Mouse (Mus musculus) G1E-ER4 (cell line): ENCODE data around the gene Ankrd34b. TPM values are rescaled to one million over a fixed set of nuclear protein-coding genes. Genes with fewer than 3 reads are reported as not detected.

Experiments used
- GATA1 ChIP-seq: IDR thresholded peaks from one replicate; pipeline ENCODE4 v1.8.0; 2012; ENCODE audit warnings: low read length, inconsistent platforms
- polyA plus RNA-seq: library from polyadenylated mRNA; stranded (reverse); fragments of >175 nt; gene quantifications from 2 replicates; pipeline ENCODE4 v1.2.3, GENCODE M21; 2012

Gene Ankrd34b
- polyA plus RNA-seq, 1 experiment = not detected

GRCm38 (mm10) chr13:92469381-92469780 is 43.7 kb downstream of the Ankrd34b start:
- TF ChIP-seq GATA1 = no peak

- no peak for TF ChIP-seq GATA1
These were observed 44.5 kb downstream of the Ankrd34b start for GRCm38 (mm10) chr13:92470151-92470550.

- no peak for TF ChIP-seq GATA1
These were observed 57.7 kb downstream of the Ankrd34b start for GRCm38 (mm10) chr13:92483348-92483747.

- no peak for TF ChIP-seq GATA1
These were observed 58.3 kb downstream of the Ankrd34b start, which contains the start of gene Fam151b for GRCm38 (mm10) chr13:92483852-92484463. Fam151b (minus strand) TSS chr13:92484015.

- TF ChIP-seq GATA1 = no peak
These were observed 65.1 kb downstream of the Ankrd34b start for GRCm38 (mm10) chr13:92490817-92491216.

Other genes starting within 250 kb of the Ankrd34b start
- not detected in 2 replicates for gene Gm20379, start 119.9 kb upstream of the Ankrd34b start, polyA plus RNA-seq
- gene Dhfr, start 71.2 kb upstream of the Ankrd34b start, polyA plus RNA-seq = 0.79 and 1.1 TPM in 2 replicates
- 28.9 and 29.6 TPM in 2 replicates for gene Msh3, start 70.9 kb upstream of the Ankrd34b start, polyA plus RNA-seq
- not detected in 2 replicates for gene Fam151b, start 58.1 kb downstream of the Ankrd34b start, polyA plus RNA-seq
- 0.84 and 1.1 TPM in 2 replicates for gene Zfyve16, start 105.0 kb downstream of the Ankrd34b start, polyA plus RNA-seq
- not detected in 2 replicates for gene Spz1, start 150.3 kb downstream of the Ankrd34b start, polyA plus RNA-seq
- 8.7 TPM in 2 replicates for gene Serinc5, start 185.2 kb downstream of the Ankrd34b start, polyA plus RNA-seq